Comparison of ENCODE assay signal across 7 mouse cellular contexts in the genomic region with DNA sequence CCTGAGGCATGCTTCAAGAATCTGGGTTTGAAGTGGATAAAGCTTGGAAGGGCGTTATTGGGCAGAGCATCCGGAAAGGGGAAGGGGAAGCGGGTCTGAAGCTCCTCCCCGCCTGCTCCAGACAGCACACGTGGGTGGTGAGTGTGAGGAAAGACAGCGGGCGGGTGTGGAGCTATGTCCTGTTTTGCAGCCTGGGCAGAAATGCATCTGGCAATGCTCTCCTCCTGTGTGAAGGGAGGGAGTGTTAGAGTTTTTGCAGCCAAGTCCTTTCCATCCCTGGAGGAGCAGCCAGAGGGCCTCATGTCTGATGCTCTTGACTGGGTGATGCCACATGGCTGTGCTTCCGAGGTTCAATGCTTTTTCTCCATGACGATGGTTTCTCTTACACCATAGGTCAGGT.
DNase-seq lines count a peak whose midpoint lies in the region; ATAC-seq lines count a peak whose summit lies in the region.

No protein-coding gene starts in this region.

- ATAC-seq in forebrain, embryonic 12.5 days (ENCODE audit: low FRiP score), result no peak
- ATAC-seq in hindbrain, embryonic 16.5 days, result no peak

- 76% methylated on average over 9 of the region's 9 CpGs for WGBS in forebrain, embryonic 12.5 days
- 67% methylated on average over 9 of the region's 9 CpGs for WGBS in hindbrain, embryonic 16.5 days

- no peak overlapping the region for H3K4me2 ChIP-seq in forebrain, embryonic 12.5 days
- H3K4me2 ChIP-seq in hindbrain, embryonic 16.5 days (ENCODE audit: low read length), result no peak overlapping the region

- H3K9ac ChIP-seq in forebrain, embryonic 12.5 days, result no peak overlapping the region
- no peak overlapping the region for H3K9ac ChIP-seq in hindbrain, embryonic 16.5 days (ENCODE audit: low read depth, low read length)

- H3K27me3 ChIP-seq in forebrain, embryonic 12.5 days, result no peaks in the 10 kb centered on the region
- H3K27me3 ChIP-seq in hindbrain, embryonic 16.5 days (replicated peaks; ENCODE audit: control insufficient read depth, insufficient read depth, low read length), result no peaks in the 10 kb centered on the region

- DNase-seq in right cerebral cortex, adult 2 months (ENCODE audit: low spot score in 2 of 2), result peak; percentile 24 to 26
- no peak for DNase-seq in right cerebral cortex, postnatal 4 days
- DNase-seq in gastrocnemius, postnatal 36 days, result peak; percentile 28 to 39
- peak; percentile 27 for DNase-seq in kidney, postnatal 10 days
- peak; percentile 48 to 56 for DNase-seq in monocyte, adult 2 months (ENCODE audit: low read depth in 1 of 2, low spot score in 2 of 2)

- H3K36me3 ChIP-seq in forebrain, embryonic 12.5 days (replicated peaks), result no peaks in the 10 kb centered on the region
- H3K36me3 ChIP-seq in hindbrain, embryonic 16.5 days (ENCODE audit: control insufficient read depth, insufficient read depth, low read length), result no peaks in the 10 kb centered on the region

- H3K9me3 ChIP-seq in forebrain, embryonic 12.5 days, result no peaks in the 10 kb centered on the region
- no peaks in the 10 kb centered on the region for H3K9me3 ChIP-seq in hindbrain, embryonic 16.5 days (ENCODE audit: control insufficient read depth, low read length)

- no peak overlapping the region for H3K4me3 ChIP-seq in forebrain, embryonic 12.5 days (replicated peaks)
- no peak overlapping the region for H3K4me3 ChIP-seq in hindbrain, embryonic 16.5 days (ENCODE audit: low read length)

- no peak overlapping the region for H3K27ac ChIP-seq in forebrain, embryonic 12.5 days
- H3K27ac ChIP-seq in hindbrain, embryonic 16.5 days (ENCODE audit: low read depth, low read length), result no peak overlapping the region

- H3K4me1 ChIP-seq in forebrain, embryonic 12.5 days, result no peaks in the 10 kb centered on the region
- no peaks in the 10 kb centered on the region for H3K4me1 ChIP-seq in hindbrain, embryonic 16.5 days (ENCODE audit: control insufficient read depth, insufficient read depth, low read depth, low read length)

- intact Hi-C loops in gastrocnemius, postnatal 36 days (cut with DNase I), result no loop called here
